Mouse (Mus musculus) olfactory bulb, adult 2 months (tissue): ENCODE data around the gene Cx3cr1. TPM values are rescaled to one million over a fixed set of nuclear protein-coding genes. Genes with fewer than 3 reads are reported as not detected.

Source experiments
- H3K27ac ChIP-seq: fragments of 200-500 bp; 2 replicates; pipeline ENCODE4 v1.5.1; 2012; ENCODE audit warnings: low read depth, low read length; ENCODE audit not compliant: insufficient read depth
- H3K4me1 ChIP-seq: fragments of 200-500 bp; 2 replicates; pipeline ENCODE4 v1.6.1; 2012; ENCODE audit warnings: low read length; ENCODE audit not compliant: control insufficient read depth, insufficient read depth
- H3K4me3 ChIP-seq: fragments of 200-500 bp; 2 replicates; pipeline ENCODE4 v1.5.1; 2012; ENCODE audit warnings: mild to moderate bottlenecking, low read depth, low read length, moderate library complexity; ENCODE audit not compliant: insufficient read depth
- CTCF ChIP-seq: fragments of 200-500 bp; IDR thresholded peaks from 2 replicates; pipeline ENCODE4 v1.5.1; 2012; ENCODE audit warnings: low read depth, mild to moderate bottlenecking, low read length, moderate library complexity; ENCODE audit not compliant: insufficient read depth
- POLR2A ChIP-seq: fragments of 200-500 bp; IDR thresholded peaks from 2 replicates; pipeline ENCODE4 v1.6.1; 2012; ENCODE audit warnings: mild to moderate bottlenecking, low read depth, low read length, moderate library complexity; ENCODE audit not compliant: insufficient read depth
- WGBS: fragments of 180-500 bp; shearing (Covaris S2); methylation state at CpG from one replicate; pipeline ENCODE4 v1.1.7; 2018; 5-methylcytosine and 5-hydroxymethylcytosine counted together
- polyA plus RNA-seq: library from polyadenylated mRNA; stranded (reverse); fragments of >200 nt; gene quantifications from 2 replicates; pipeline ENCODE4 v1.2.4, GENCODE M21; 2012; ENCODE audit warnings: low replicate concordance; ENCODE audit not compliant: missing spikeins, insufficient read depth, insufficient read length

Gene Cx3cr1
- polyA plus RNA-seq, 1 experiment, result not detected

DNA sequence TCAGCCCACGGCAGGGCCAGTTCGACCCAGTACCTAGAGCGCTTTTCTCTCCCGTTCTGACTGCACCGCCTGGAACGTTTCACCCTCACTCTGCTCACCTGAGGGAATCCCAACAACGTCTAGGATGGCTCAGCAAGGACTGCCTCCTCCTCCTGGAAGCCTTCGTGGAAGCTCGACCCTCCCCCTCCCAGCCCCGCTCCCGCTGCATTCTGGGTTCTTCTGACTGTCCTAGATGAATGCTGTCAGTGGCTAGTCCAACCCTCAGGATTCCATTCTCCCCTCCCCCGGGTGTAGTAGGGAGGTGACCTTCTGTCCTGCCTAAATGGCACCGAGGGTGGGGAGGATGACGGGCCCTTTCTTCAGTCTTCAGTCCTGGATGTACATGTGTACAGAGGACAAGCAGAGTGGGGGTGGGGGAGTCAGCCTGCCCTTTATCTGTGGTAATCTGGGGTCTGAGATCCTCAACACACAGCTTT is 85.1 kb downstream of the Cx3cr1 start, which contains the start of gene Csrnp1:
Csrnp1 (minus strand) TSS at position 123 of the 476 bp plus-strand sequence.
- Histone ChIP-seq H3K4me1 (peaks cover 37% of the 10 kb centered on the region), H3K4me3 (peak within 1 kb of the TSS; percentile 68), H3K27ac (0 out of 2 replicates have a peak within 1 kb of the TSS, but pooled peaks have one; percentile 12)
- 43% methylated on average over 14 of the region's 14 CpGs for WGBS
- TF ChIP-seq CTCF (no peak), POLR2A (no peak)

DNA sequence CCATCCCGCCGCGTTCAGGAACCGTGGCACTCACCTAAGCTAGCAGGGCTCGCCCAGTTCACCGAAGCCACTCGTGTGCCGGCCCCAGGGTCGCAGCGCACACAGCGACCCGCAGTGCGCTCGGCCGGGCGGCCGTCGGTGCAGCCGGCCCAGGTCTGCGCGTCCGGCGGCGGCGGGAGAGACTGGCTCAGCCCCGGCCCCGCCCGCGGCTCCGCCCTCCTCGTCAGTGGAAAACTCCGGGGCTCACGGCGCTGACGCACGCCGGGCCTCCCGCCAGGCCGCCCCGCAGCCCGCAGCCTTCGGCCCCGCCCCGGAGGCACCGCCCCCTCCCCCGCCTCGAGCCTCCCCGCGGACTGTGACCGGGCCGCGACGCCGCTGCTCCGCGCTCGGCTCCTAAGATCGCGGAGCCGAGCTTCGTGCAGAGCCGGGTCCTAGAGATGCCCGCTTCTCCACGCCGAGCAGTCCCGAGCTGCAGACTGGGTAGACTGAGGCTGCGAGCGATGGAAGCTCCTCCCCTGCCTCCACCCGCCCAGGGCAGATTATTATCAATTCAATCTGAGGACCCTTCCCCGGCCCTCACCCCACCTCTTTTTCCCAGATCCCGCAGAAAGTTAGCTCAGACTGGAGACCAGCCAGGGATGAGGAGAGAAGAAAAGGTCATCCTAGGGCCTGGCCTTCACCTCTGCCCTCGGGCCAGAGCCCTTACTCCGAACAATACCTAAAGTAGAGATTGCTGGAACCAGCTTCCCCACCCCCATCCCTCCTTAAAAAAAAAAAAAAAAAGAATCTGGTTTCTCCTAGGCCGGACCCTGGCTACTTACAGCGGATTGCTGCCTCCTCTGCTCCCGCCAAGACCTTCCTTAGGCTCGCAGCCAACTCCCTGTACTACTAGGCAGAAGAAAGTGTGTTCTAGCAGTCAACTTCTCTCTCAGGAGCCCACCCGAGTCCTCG is 85.8 kb downstream of the Cx3cr1 start:
- H3K4me3 ChIP-seq, result peak overlapping the region; percentile 68
- TF ChIP-seq POLR2A (peak; percentile 72; the same call in 1 of the 2 replicates), CTCF (no peak)
- H3K4me1 ChIP-seq, result peaks cover 39% of the 10 kb centered on the region
- 3% methylated on average over 77 of the region's 79 CpGs for WGBS
- 0 out of 2 replicates have a peak overlapping the region, but pooled peaks have one; percentile 12 for H3K27ac ChIP-seq

DNA sequence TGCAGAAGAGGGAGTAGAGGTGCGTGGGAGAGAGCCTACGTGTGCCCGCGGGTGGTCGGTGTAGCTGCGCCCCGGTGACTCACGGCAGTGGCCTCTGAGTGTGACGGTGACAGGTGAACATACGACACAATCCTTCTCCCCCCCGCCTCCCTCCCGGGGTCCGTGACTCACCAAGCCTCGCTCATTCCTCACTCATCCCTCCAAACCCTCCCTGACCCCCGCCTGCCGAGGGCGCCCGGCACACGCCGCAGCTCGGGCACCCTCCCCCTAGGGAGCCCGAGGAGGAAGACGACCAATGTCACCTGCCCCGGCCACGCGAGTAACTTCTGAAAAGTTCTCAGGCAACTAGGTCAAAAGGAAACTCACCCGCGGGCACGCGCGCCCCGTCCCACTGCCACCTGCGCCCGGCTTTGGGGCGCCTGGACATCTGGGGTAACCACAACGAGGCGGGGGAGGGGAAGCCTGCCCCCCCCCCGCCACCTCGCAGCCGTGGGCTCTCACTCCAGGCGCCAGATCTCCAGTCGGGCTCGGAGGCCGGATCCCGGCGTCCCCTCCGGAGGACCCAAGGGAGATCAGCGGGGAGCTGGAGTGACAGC is 86.6 kb downstream of the Cx3cr1 start:
- peak overlapping the region; percentile 68 for H3K4me3 ChIP-seq
- WGBS, result 0% methylated on average over 48 of the region's 48 CpGs
- peaks cover 47% of the 10 kb centered on the region for H3K4me1 ChIP-seq
- 0 out of 2 replicates have a peak, but pooled peaks have one; percentile 1 for TF ChIP-seq CTCF
- TF ChIP-seq POLR2A, result no peak
- peak overlapping the region; percentile 49 for H3K27ac ChIP-seq

DNA sequence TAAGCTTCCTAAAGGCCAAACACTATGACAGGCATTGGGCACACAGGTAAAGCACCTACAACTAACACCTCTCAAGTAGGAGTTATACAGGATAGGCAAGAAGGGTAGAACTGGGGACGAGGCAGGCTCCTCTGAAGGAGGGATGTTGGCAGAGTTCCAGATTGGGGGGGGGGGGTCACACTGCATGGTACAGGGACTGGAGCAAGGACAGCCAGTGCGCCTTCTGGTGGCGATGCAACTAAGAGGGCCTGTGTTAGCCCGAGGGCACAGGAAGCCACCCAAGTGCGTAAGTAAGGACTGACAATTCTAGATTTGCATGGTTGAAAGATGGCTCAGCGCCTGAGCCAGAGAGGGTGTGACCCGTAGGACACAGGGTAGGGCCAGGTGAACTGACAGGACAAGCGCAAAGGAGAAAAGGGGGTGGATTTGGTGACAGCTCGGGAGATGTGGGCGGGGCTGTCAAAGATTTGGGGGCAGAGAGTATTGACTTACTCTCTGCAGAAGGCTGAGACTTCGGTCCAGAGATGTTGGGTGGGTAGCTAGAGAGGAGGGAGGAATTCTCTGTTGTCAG is 87.4 kb downstream of the Cx3cr1 start:
- WGBS, result 5% methylated on average over 11 of the region's 11 CpGs
- Histone ChIP-seq H3K4me3 (peak overlapping the region; percentile 68), H3K4me1 (peaks cover 53% of the 10 kb centered on the region), H3K27ac (peak overlapping the region; percentile 49)
- 0 out of 2 replicates have a peak, but pooled peaks have one; percentile 12 for TF ChIP-seq CTCF
- TF ChIP-seq POLR2A, result no peak

DNA sequence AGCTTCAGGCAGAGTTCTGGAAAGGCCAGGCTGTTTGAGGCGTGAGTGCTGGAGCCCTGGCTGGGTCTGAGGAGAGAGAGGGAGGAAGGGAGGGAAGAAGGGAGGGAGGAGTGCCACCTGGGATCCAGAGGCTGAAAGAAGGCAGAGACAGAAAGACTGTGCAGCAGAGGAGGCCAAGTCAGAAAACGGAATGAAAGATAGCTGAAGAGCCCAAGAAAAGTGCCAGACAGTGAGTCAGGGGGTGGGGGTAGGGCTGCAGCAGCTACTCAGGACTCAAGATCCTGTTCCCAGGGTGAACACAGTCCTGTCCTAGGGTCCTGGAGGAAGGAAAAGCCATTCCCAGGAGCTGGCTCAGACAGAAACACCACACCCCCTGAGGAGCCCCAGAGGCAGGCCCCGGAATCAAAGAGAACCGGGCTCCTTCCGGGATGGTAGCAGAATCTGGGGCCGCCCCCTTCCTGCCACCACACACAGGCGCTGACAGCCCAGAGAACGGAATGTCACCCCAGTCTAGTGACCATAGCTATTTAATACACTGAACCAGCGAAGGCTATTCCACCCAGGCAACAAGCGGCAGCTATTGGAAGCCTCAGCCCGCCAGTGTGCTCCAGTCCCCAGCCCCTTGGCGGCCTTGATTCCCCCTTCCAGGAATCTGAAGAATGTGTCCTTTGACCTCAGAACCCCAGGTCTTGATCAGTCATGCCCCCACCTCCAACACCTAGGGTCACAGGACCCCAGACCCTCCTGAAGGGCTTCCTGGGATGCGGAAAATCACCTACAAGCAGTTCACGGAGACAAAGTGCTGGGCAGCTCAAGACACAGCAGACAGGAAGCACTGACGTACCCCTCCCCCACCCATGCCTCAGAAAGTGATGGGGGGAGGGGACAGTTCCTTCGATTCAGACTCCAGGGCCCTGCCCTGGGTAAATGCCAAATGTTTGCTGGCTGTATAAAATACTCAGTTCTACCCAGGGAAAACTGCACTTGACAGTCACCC is 88.2 kb downstream of the Cx3cr1 start:
- no peak for TF ChIP-seq CTCF
- TF ChIP-seq POLR2A, result no peak
- WGBS, result 16% methylated on average over 16 of the region's 16 CpGs
- Histone ChIP-seq H3K4me3 (peak overlapping the region; percentile 22), H3K27ac (peak overlapping the region; percentile 49), H3K4me1 (peaks cover 57% of the 10 kb centered on the region)

DNA sequence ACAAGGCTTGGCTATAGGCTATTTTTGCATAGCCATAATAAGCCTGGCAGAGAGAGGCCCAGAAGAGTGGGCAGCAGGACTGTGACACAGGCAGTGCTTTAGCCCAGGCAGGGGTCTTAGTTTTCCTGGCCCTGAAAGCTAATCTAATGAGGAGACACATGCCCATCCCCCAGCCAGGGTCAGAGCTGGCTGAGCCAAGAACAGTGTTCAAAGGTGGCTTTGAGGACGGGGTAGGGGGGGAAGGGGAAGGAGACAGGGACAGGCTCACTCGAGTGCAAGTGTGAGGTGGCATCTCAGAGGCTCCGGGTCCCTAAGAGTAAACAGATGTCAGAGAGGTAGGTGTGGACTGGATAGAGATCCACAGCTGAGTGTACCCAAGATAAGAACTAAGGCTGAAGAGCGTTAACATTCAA is 88.9 kb downstream of the Cx3cr1 start:
- H3K27ac ChIP-seq, result peak overlapping the region; percentile 49; the same call in 1 of the 2 replicates
- TF ChIP-seq POLR2A, result no peak
- WGBS, result 19% methylated on average over 4 of the region's 4 CpGs
- H3K4me3 ChIP-seq, result no peak overlapping the region
- peaks cover 57% of the 10 kb centered on the region for H3K4me1 ChIP-seq

DNA sequence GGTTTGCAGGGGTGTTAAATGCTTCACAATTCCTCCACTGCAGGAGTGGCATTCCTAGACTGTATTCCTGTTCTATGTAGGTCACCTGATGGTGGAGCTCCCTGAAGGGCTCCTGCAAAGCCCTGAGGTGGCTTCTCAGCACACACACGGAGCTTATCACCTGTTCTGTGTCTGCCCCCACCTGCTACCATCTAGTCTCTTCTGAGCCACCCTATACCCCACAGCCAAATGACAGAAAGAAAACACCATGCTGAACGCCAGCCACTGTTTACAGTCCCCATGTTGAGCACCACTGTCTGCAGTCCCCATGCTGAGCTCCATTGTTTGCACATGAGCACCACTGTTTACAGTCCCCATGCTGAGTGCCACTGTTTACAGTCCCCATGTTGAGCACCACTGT is 89.9 kb downstream of the Cx3cr1 start:
- H3K4me1 ChIP-seq, result peaks cover 57% of the 10 kb centered on the region

More for the DNA sequence above, 89.9 kb downstream of the Cx3cr1 start:
- Histone ChIP-seq H3K27ac (no peak overlapping the region), H3K4me3 (no peak overlapping the region)
- TF ChIP-seq POLR2A, result no peak
- WGBS, result 60% methylated on average over 2 of the region's 2 CpGs
